Comparison of ENCODE assay signal across 31 mouse cellular contexts in genomic region chr17:8286987-8287386, GRCm38 (mm10). TPM values are rescaled to one million over a fixed set of nuclear protein-coding genes. Genes with fewer than 3 reads are reported as not detected.
"Had no signal": no experiment of that assay in that cellular context is flagged by ENCODE, and none has a peak within 500 bp of the region (broad histone marks: within the 10 kb centered on the region; RNA-seq: fewer than 3 reads in every experiment).

No protein-coding gene starts in this region.

- H3K27ac ChIP-seq: gastrocnemius, adult 2 months; heart, embryonic 10.5 days; hindbrain, embryonic 10.5 days; hindbrain, embryonic 12.5 days; hindbrain, embryonic 14.5 days; layer of hippocampus, adult 2 months; left cerebral cortex, adult 2 months; limb, embryonic 13.5 days; limb, embryonic 15.5 days; liver, embryonic 13.5 days; liver, embryonic 15.5 days had no signal

- H3K9ac ChIP-seq: heart, embryonic 12.5 days; hindbrain, embryonic 12.5 days; hindbrain, embryonic 14.5 days; limb, embryonic 13.5 days; limb, embryonic 15.5 days; liver, embryonic 13.5 days; liver, embryonic 15.5 days had no signal

- DNase-seq: gastrocnemius, adult 2 months; gastrocnemius, postnatal 10 days; gastrocnemius, postnatal 25 days; heart, adult 18-20 months; heart, postnatal 10 days; heart, postnatal 4 days; kidney, adult 18-20 months; kidney, adult 8-10 months; kidney, postnatal 10 days; kidney, postnatal 25 days; kidney, postnatal 4 days; left cerebral cortex, postnatal 4 days; liver, embryonic 13.5 days had no signal

- H3K4me3 ChIP-seq: heart, embryonic 10.5 days; heart, embryonic 12.5 days; hindbrain, embryonic 10.5 days; hindbrain, embryonic 12.5 days; layer of hippocampus, adult 2 months; left cerebral cortex, adult 2 months; limb, embryonic 13.5 days; limb, embryonic 15.5 days; liver, embryonic 13.5 days; liver, embryonic 15.5 days had no signal

- ATAC-seq: hindbrain, embryonic 16.5 days; inflammation-experienced regulatory T-cells, adult 6 months; intestine, postnatal 0 days had no signal

- H3K9me3 ChIP-seq: heart, embryonic 10.5 days; heart, embryonic 12.5 days; hindbrain, embryonic 10.5 days; hindbrain, embryonic 12.5 days; limb, embryonic 13.5 days; limb, embryonic 15.5 days; liver, embryonic 13.5 days; liver, embryonic 15.5 days had no signal

- H3K4me2 ChIP-seq: heart, embryonic 12.5 days; hindbrain, embryonic 12.5 days; hindbrain, embryonic 14.5 days; limb, embryonic 13.5 days; limb, embryonic 15.5 days; liver, embryonic 11.5 days; liver, embryonic 13.5 days; liver, embryonic 15.5 days had no signal

- H3K27me3 ChIP-seq: heart, embryonic 12.5 days; limb, embryonic 15.5 days; liver, embryonic 13.5 days; liver, embryonic 15.5 days had no signal

- H3K36me3 ChIP-seq: hindbrain, embryonic 10.5 days; hindbrain, embryonic 12.5 days had no signal

RNA-seq across cellular contexts. Expression of gene Prr18, which starts 50.3 kb away (rescaled TPM):
- polyA plus RNA-seq: heart, embryonic 14.5 days had no signal

RNA-seq across cellular contexts. Expression of gene Ccr6, which starts 51.1 kb away (rescaled TPM):
- polyA plus RNA-seq: heart, embryonic 10.5 days; heart, embryonic 12.5 days; heart, embryonic 14.5 days; hindbrain, embryonic 10.5 days; hindbrain, embryonic 12.5 days; hindbrain, embryonic 14.5 days; hindbrain, embryonic 16.5 days; kidney, embryonic 14.5 days; kidney, embryonic 16.5 days; limb, embryonic 11.5 days; limb, embryonic 13.5 days; limb, embryonic 15.5 days; liver, embryonic 11.5 days; liver, embryonic 15.5 days had no signal
